14 mouse cellular contexts compared by ENCODE assay signal in genomic region chr5:139118139-139118960, GRCm38 (mm10). TPM values are rescaled to one million over a fixed set of nuclear protein-coding genes. Genes with fewer than 3 reads are reported as not detected.
A peak's percentile ranks its signal among the peaks of the same experiment; 100 is the strongest.
DNase-seq lines count a peak whose midpoint lies in the region; ATAC-seq and TF ChIP-seq lines count a peak whose summit lies in the region.
"Had no signal": no experiment of that assay in that cellular context is flagged by ENCODE, and none has a peak within 500 bp of the region (broad histone marks: within the 10 kb centered on the region; RNA-seq: fewer than 3 reads in every experiment).

No protein-coding gene starts in this region.

- intact Hi-C loops in heart, postnatal 25 days (cut with DNase I), result no loop called here

- DNase-seq in kidney, adult 2 months, result peak; percentile 44
- DNase-seq in kidney, adult 8-10 months, result no peak
- DNase-seq in heart, adult 11 months, result peak; percentile 97
- DNase-seq in heart, postnatal 25 days (ENCODE audit: low spot score), result peak; percentile 12
- DNase-seq in skeletal muscle tissue, adult 2 months (ENCODE audit: low read depth, low spot score), result peak; percentile 14
- DNase-seq in urinary bladder, postnatal 4 days (ENCODE audit: low spot score in 2 of 2), result no peak
- DNase-seq: spleen, adult 18-20 months; thymus, adult 2 months had no signal

- H3K27ac ChIP-seq in kidney, adult 2 months (ENCODE audit: insufficient read depth, low read depth, low read length), result no peak overlapping the region
- H3K27ac ChIP-seq: forebrain, embryonic 12.5 days; hindbrain, embryonic 10.5 days; midbrain, embryonic 10.5 days had no signal

- H3K4me1 ChIP-seq in kidney, adult 2 months (ENCODE audit: control insufficient read depth, insufficient read depth, low read length), result no peaks in the 10 kb centered on the region
- H3K4me1 ChIP-seq: midbrain, embryonic 10.5 days had no signal

- ATAC-seq in activated CD4-positive, CD25-positive, alpha-beta regulatory T cell, adult 4 months, result no peak
- ATAC-seq in cerebellum, adult (ENCODE audit: insufficient number of reproducible peaks, low FRiP score, low TSS enrichment), result no peak

- no peaks in the 10 kb centered on the region for H3K36me3 ChIP-seq in kidney, adult 2 months (ENCODE audit: control insufficient read depth, insufficient read depth, low read length)
- H3K36me3 ChIP-seq: forebrain, embryonic 12.5 days; hindbrain, embryonic 10.5 days; midbrain, embryonic 10.5 days had no signal

- 69% methylated on average over 5 of the region's 5 CpGs for WGBS in kidney, adult 2 months

- H3K27me3 ChIP-seq in kidney, adult 2 months (replicated peaks; ENCODE audit: control insufficient read depth, insufficient read depth, low read length), result no peaks in the 10 kb centered on the region
- H3K27me3 ChIP-seq: forebrain, embryonic 12.5 days had no signal

- no peak for TF ChIP-seq CTCF in kidney, adult 2 months (conservative IDR thresholded peaks at IDR 0.05; ENCODE audit: insufficient read depth, insufficient read length, low read depth, low read length)

- H3K4me3 ChIP-seq in kidney, adult 2 months (ENCODE audit: insufficient read depth, low read depth, low read length), result no peak overlapping the region
- H3K4me3 ChIP-seq: forebrain, embryonic 12.5 days; hindbrain, embryonic 10.5 days; midbrain, embryonic 10.5 days had no signal

- no peak for TF ChIP-seq POLR2A in kidney, adult 2 months (IDR thresholded peaks at IDR 0.05; ENCODE audit: low read depth, low read length)

RNA-seq across cellular contexts. Expression of gene Prkar1b, which starts 31.5 kb away (rescaled TPM):
- polyA plus RNA-seq in kidney, adult 2 months (2012; rRNA removed), result 6.4 and 7.1 TPM in 2 replicates
- 1 to 10 TPM; 1.7 to 2.5 TPM for total RNA-seq in heart, postnatal 25 days (2021)
- polyA plus RNA-seq in activated CD4-positive, CD25-positive, alpha-beta regulatory T cell, adult 4 months (2017; shearing (Covaris generic)), result 1 to 10 TPM; 2.6 to 5.4 TPM
- total RNA-seq: neutrophil, adult 5-6 weeks had no signal

RNA-seq across cellular contexts. Expression of gene Dnaaf5, which starts 31.7 kb away (rescaled TPM):
- polyA plus RNA-seq in kidney, adult 2 months (2012; rRNA removed), result 16.3 and 17.5 TPM in 2 replicates
- 10 to 100 TPM; 14.5 to 21.9 TPM for total RNA-seq in heart, postnatal 25 days (2021)
- 10 to 100 TPM in 1 of 2 experiments, 1 to 10 TPM in 1; 9.3 to 14.7 TPM for polyA plus RNA-seq in activated CD4-positive, CD25-positive, alpha-beta regulatory T cell, adult 4 months (2017; shearing (Covaris generic))

Comparison
In these comparisons a context has a peak if more than half of its experiments do, and no peak if none do; other contexts are left out.
1. DNase-seq: peak in kidney, adult 2 months (single experiment), heart, adult 11 months (single experiment), heart, postnatal 25 days (single experiment) and skeletal muscle tissue, adult 2 months (single experiment); none in kidney, adult 8-10 months (0 of 2) and urinary bladder, postnatal 4 days (0 of 2).